Mouse (Mus musculus): ENCODE measurements around the gene 1700042G07Rik.

DNA sequence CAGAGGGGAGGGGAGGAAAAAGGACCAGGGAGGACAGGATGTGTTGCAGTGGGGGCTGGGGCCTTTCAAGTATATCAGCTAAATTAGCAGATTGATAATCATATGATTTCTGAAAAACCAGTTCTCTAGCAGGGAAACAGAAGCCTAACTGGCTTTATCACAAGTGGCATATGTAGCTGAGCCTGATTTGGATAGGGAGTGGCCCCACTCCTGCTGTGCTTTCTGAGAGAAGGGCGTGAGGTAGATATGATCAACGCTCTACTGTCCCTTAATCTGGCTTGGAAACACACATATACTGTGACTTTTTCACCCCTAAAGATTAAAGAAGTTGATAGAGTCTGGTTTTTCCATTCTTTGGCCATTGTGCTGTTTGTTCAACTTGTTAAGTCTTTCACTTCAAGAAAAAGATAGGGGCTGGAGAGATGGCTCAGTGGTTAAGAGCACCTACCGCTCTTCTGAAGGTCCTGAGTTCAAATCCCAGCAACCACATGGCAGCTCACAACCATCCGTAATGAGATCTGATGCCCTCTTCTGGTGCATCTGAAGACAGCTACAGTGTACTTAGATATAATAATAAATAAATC is 47.3 kb upstream of the 1700042G07Rik start:
- TF ChIP-seq CTCF (IDR thresholded peaks at IDR 0.05; ENCODE audit: borderline replicate concordance, control insufficient read depth, extremely low read depth, insufficient read depth, low read length, poor library complexity) (no peak), POLR2A (IDR thresholded peaks at IDR 0.05; ENCODE audit: control insufficient read depth, extremely low read depth, insufficient read depth, low read length, poor library complexity) (no peak)

Measured in thymus, adult 2 months (tissue).